Mouse (Mus musculus) spleen, adult 2 months (tissue): ENCODE results near the gene Sptbn2.

Experiments
- CTCF ChIP-seq: fragments of 200-500 bp; IDR thresholded peaks from 2 replicates; pipeline ENCODE4 v1.5.1; 2011; ENCODE audit warnings: mild to moderate bottlenecking, inconsistent platforms; ENCODE audit not compliant: insufficient read depth, insufficient read length, insufficient replicate concordance; ENCODE audit errors: extremely low read depth
- POLR2A ChIP-seq: fragments of 200-500 bp; IDR thresholded peaks from 2 replicates; pipeline ENCODE4 v1.6.1; 2011; ENCODE audit warnings: low read depth, low read length, inconsistent platforms

- TF ChIP-seq POLR2A (no peak), CTCF (no peak)
These were observed 13.2 kb upstream of the Sptbn2 start for GRCm38 (mm10) chr19:4697721-4698120.
